Mouse (Mus musculus) stomach, embryonic 15.5 days (tissue): ENCODE results near the gene Cdk8. TPM values are rescaled to one million over a fixed set of nuclear protein-coding genes. Genes with fewer than 3 reads are reported as not detected.

ENCODE experiments used
- ATAC-seq: fragments of 200-750 bp; cut with Nextera tagmentation; 2 replicates; pipeline ENCODE4 v1.8.0; 2017; ENCODE audit warnings: low read depth, moderate number of reproducible peaks, moderate TSS enrichment; ENCODE audit not compliant: insufficient read depth, low FRiP score
- H3K27ac ChIP-seq: fragments of 300-500 bp; sonication (generic); 2 replicates; pipeline ENCODE4 v1.5.1; 2015; ENCODE audit warnings: mild to moderate bottlenecking, inconsistent platforms
- H3K27me3 ChIP-seq: fragments of 300-500 bp; sonication (generic); replicated peaks from 2 replicates; pipeline ENCODE4 v1.6.1; 2015; ENCODE audit warnings: inconsistent platforms
- H3K36me3 ChIP-seq: fragments of 300-500 bp; sonication (generic); 2 replicates; pipeline ENCODE4 v1.6.1; 2015; ENCODE audit warnings: inconsistent platforms
- H3K4me1 ChIP-seq: fragments of 300-500 bp; sonication (generic); 2 replicates; pipeline ENCODE4 v1.6.1; 2015; ENCODE audit warnings: inconsistent platforms
- H3K4me2 ChIP-seq: fragments of 300-500 bp; sonication (generic); 2 replicates; pipeline ENCODE4 v1.6.1; 2015; ENCODE audit warnings: mild to moderate bottlenecking, inconsistent platforms
- H3K4me3 ChIP-seq: fragments of 300-500 bp; sonication (generic); replicated peaks from 2 replicates; pipeline ENCODE4 v1.5.1; 2015; ENCODE audit warnings: inconsistent platforms
- H3K9ac ChIP-seq: fragments of 300-500 bp; sonication (generic); 2 replicates; pipeline ENCODE4 v1.6.1; 2015; ENCODE audit warnings: inconsistent platforms
- H3K9me3 ChIP-seq: fragments of 300-500 bp; sonication (generic); 2 replicates; pipeline ENCODE4 v1.6.1; 2016; ENCODE audit warnings: inconsistent platforms
- WGBS: fragments of 180-500 bp; shearing (Covaris S2); methylation state at CpG from one replicate; pipeline ENCODE4 v1.1.7; 2015; 5-methylcytosine and 5-hydroxymethylcytosine counted together
- polyA plus RNA-seq: library from polyadenylated mRNA; unstranded; fragments of >200 nt; fragmentation: Nextera tagmentation; extraction: Ambion mirVana; gene quantifications from 2 replicates; pipeline ENCODE4 v1.2.1, GENCODE M21; 2015

Cdk8 gene
- polyA plus RNA-seq, 1 experiment from 2014 or later: 20.5 TPM

- Histone ChIP-seq H3K36me3 (peaks cover 53% of the 10 kb centered on the region), H3K4me1 (no peaks in the 10 kb centered on the region), H3K27me3 (no peaks in the 10 kb centered on the region), H3K4me3 (no peak overlapping the region), H3K4me2 (no peak overlapping the region), H3K9ac (no peak overlapping the region), H3K27ac (no peak overlapping the region), H3K9me3 (no peaks in the 10 kb centered on the region)
- no peak for ATAC-seq
- WGBS: 91% methylated on average over 5 of the region's 5 CpGs
Observed at GRCm38 (mm10) chr5:146205537-146205936, 25.5 kb upstream of the Cdk8 start.

GRCm38 (mm10) chr5:146220501-146220878 is 10.5 kb upstream of the Cdk8 start:
- peak; percentile 63 for ATAC-seq
- Histone ChIP-seq H3K9me3 (no peaks in the 10 kb centered on the region), H3K9ac (peak overlapping the region; percentile 7; the same call in 1 of the 2 replicates), H3K27me3 (no peaks in the 10 kb centered on the region), H3K4me2 (peak overlapping the region; percentile 59), H3K4me1 (0 out of 2 replicates have a peak, but pooled peaks cover 4% of the 10 kb centered on the region), H3K36me3 (peaks cover 10% of the 10 kb centered on the region; the same call in 1 of the 2 replicates), H3K27ac (peak overlapping the region; percentile 99), H3K4me3 (peak overlapping the region; percentile 81)
- WGBS: 8% methylated on average over 13 of the region's 13 CpGs

DNA sequence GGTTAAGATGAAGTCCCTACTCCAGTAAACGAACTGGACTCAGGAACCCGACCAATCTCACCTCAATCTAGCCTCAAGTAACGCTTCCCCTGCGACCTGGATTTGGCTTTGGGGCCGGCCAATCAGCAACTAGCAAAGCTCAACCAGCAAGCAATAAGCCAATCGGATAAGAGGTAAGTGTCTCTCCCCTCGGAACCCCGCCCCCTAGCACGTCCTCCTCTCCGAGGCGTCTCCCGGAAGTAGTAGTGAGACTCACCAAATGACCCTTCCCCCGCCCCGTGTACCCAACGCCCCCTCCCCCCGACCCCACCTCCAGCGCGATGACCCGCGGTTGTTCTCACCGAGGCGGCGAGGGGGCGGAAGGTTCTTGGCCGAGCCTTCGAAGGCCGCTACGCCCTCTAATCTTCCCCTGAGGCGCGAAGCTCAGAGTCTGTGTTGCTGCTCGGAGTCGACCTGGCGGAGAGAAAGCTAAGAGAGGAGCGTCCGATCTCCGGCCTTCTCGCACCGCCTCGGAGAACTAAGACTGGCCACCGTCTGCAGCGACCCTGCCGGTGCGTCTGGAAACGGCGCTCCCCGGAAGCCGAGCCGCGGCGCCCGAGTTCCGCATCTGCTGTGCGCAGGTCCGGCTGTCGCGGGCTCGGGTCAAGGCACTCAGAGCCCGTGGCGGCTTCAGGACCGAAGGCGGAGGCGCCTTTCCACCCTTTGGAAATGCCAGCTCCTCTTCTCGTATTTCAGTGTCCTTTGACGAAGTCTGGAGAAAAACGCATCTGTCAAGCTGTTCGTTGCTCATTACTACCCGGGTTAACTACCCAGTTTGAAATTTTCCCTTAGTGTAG is 9.9 kb upstream of the Cdk8 start, which contains the start of gene Rnf6:
TSS of gene Rnf6 (minus strand) at position 677 of the 836 bp plus-strand sequence.
- 0 out of 2 replicates have a peak, but pooled peaks cover 4% of the 10 kb centered on the region for H3K4me1 ChIP-seq
- H3K4me2 ChIP-seq: peak within 1 kb of the TSS; percentile 59
- no peaks in the 10 kb centered on the region for H3K27me3 ChIP-seq
- H3K9ac ChIP-seq: peak within 1 kb of the TSS; percentile 56
- peaks cover 7% of the 10 kb centered on the region; the same call in 1 of the 2 replicates for H3K36me3 ChIP-seq
- peak; percentile 98 for ATAC-seq
- H3K4me3 ChIP-seq: peak within 1 kb of the TSS; percentile 81
- H3K9me3 ChIP-seq: no peaks in the 10 kb centered on the region
- WGBS: under 1% methylated on average over 66 of the region's 67 CpGs
- H3K27ac ChIP-seq: peak within 1 kb of the TSS; percentile 99

DNA sequence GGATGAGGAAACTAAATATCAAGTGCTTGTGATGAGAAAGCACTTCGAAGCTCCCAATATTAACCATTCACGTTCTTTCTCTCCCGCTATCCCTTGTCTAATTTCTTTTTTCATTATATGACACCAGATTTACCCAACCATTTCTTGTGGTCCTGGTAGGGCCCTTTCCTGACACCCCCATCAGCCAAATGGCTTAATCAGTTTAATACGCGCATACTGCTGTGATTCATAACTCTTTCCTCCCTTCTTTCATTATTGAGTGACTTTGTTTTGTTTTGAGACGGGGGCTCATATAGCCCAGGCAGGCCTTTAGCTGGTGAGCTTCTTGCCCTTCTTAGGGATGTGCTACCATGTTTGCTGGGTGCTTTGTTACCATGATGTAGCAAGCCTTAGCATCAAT is 9.3 kb upstream of the Cdk8 start:
- no peak for ATAC-seq
- Histone ChIP-seq H3K4me1 (0 out of 2 replicates have a peak, but pooled peaks cover 4% of the 10 kb centered on the region), H3K4me3 (peak overlapping the region; percentile 81), H3K9me3 (no peaks in the 10 kb centered on the region), H3K4me2 (peak overlapping the region; percentile 59), H3K36me3 (peaks cover 7% of the 10 kb centered on the region; the same call in 1 of the 2 replicates), H3K27ac (peak overlapping the region; percentile 99), H3K9ac (peak overlapping the region; percentile 56; the same call in 1 of the 2 replicates), H3K27me3 (no peaks in the 10 kb centered on the region)
- WGBS: 29% methylated on average over 6 of the region's 6 CpGs

GRCm38 (mm10) chr5:146223786-146224185 is 7.2 kb upstream of the Cdk8 start:
- Histone ChIP-seq H3K4me1 (0 out of 2 replicates have a peak, but pooled peaks cover 4% of the 10 kb centered on the region), H3K9ac (no peak overlapping the region), H3K4me3 (no peak overlapping the region), H3K9me3 (no peaks in the 10 kb centered on the region), H3K4me2 (no peak overlapping the region), H3K36me3 (no peaks in the 10 kb centered on the region), H3K27me3 (no peaks in the 10 kb centered on the region), H3K27ac (no peak overlapping the region)
- no peak for ATAC-seq
- 65% methylated on average over 5 of the region's 5 CpGs for WGBS

- no peak for ATAC-seq
Observed at GRCm38 (mm10) chr5:146227496-146227895, 3.5 kb upstream of the Cdk8 start.

DNA sequence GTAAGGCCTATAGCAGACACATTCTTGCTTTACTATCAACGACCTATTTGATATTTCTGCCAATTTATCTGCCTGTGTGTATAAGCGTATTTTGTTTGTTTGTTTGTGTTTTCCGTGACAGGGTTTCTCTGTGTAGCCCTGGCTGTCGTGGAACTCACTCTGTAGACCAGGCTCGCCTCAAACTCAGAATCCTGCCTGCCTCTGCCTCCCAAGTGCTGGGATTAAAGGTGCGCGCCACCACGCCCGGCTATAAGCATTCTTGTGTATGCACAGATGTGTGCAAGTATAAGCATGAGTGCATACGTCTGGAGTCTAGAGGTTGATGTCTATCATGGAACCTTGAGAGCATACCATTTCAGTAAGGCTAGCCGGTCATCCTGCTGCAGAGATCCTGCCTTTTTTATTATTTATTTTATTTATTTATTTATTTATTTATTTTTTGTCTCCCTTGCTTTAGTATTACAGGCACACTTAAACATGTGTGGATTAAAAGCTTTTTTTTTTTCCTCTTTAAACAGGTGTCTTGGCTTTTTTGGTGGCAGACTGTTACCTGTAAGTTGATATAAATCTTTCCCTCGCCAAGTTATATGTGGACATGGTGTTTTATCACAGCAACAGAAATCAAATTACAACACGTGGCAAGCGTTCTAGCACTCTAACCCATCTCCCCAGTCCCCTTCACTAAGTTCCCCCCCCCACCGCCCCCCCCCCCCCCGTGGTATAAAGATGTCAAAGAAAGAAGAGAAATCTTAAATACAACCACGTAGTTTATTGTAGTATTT is 970 bp upstream of the Cdk8 start:
- Histone ChIP-seq H3K4me2 (peak overlapping the region; percentile 61), H3K36me3 (no peaks in the 10 kb centered on the region), H3K27ac (peak overlapping the region; percentile 100), H3K4me3 (peak overlapping the region; percentile 80), H3K4me1 (no peaks in the 10 kb centered on the region), H3K27me3 (no peaks in the 10 kb centered on the region), H3K9me3 (no peaks in the 10 kb centered on the region), H3K9ac (peak overlapping the region; percentile 76; the same call in 1 of the 2 replicates)
- 55% methylated on average over 17 of the region's 17 CpGs for WGBS
- ATAC-seq: no peak

More at GRCm38 (mm10) chr5:146227496-146227895, 3.5 kb upstream of the Cdk8 start:
- no peaks in the 10 kb centered on the region for H3K36me3 ChIP-seq
- no peaks in the 10 kb centered on the region for H3K4me1 ChIP-seq
- no peak overlapping the region for H3K4me2 ChIP-seq
- WGBS: 85% methylated on average over 8 of the region's 8 CpGs
- no peaks in the 10 kb centered on the region for H3K9me3 ChIP-seq
- no peak overlapping the region for H3K9ac ChIP-seq
- no peaks in the 10 kb centered on the region for H3K27me3 ChIP-seq
- H3K27ac ChIP-seq: no peak overlapping the region
- H3K4me3 ChIP-seq: no peak overlapping the region

- no peak for ATAC-seq
- H3K36me3 ChIP-seq: no peaks in the 10 kb centered on the region
- peak overlapping the region; percentile 80 for H3K4me3 ChIP-seq
- H3K9me3 ChIP-seq: no peaks in the 10 kb centered on the region
- H3K27me3 ChIP-seq: no peaks in the 10 kb centered on the region
- WGBS: 1% methylated on average over 19 of the region's 19 CpGs
- H3K4me1 ChIP-seq: 0 out of 2 replicates have a peak, but pooled peaks cover 4% of the 10 kb centered on the region
- peak overlapping the region; percentile 100 for H3K27ac ChIP-seq
- H3K9ac ChIP-seq: peak overlapping the region; percentile 76
- peak overlapping the region; percentile 76 for H3K4me2 ChIP-seq
Observed at GRCm38 (mm10) chr5:146231655-146231996, 596 bp downstream of the Cdk8 start.

- Histone ChIP-seq H3K36me3 (no peaks in the 10 kb centered on the region), H3K9ac (peak overlapping the region; percentile 76), H3K27me3 (no peaks in the 10 kb centered on the region), H3K9me3 (no peaks in the 10 kb centered on the region), H3K4me1 (0 out of 2 replicates have a peak, but pooled peaks cover 4% of the 10 kb centered on the region), H3K4me2 (peak overlapping the region; percentile 76), H3K27ac (no peak overlapping the region), H3K4me3 (peak overlapping the region; percentile 80)
- 30% methylated on average over 6 of the region's 6 CpGs for WGBS
- ATAC-seq: no peak
Observed at GRCm38 (mm10) chr5:146232056-146232675, 1.1 kb downstream of the Cdk8 start.

DNA sequence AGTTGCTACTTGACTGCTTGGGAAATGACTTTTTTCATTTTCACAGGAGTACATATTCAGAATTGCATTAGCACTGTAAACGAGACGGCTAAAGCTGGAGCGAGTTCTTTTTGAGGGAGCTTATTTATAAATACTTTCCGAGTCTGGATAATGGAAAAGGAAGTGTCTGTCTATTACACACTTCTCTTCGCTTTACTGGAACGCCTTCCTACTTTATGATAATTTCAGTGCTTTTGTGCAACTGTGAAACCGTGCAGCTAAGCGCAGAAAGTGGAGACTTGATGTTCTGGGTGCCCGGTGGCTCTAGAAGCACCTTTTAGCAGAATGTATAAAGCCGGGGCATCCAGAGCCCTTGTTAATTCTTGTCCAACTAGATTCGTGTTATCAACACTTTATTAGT is 1.8 kb downstream of the Cdk8 start:
- no peaks in the 10 kb centered on the region for H3K36me3 ChIP-seq
- no peak for ATAC-seq
- no peaks in the 10 kb centered on the region for H3K9me3 ChIP-seq
- WGBS: 38% methylated on average over 11 of the region's 11 CpGs
- no peak overlapping the region for H3K9ac ChIP-seq
- peak overlapping the region; percentile 76 for H3K4me2 ChIP-seq
- H3K27ac ChIP-seq: no peak overlapping the region
- peak overlapping the region; percentile 80 for H3K4me3 ChIP-seq
- H3K27me3 ChIP-seq: no peaks in the 10 kb centered on the region
- 0 out of 2 replicates have a peak, but pooled peaks cover 4% of the 10 kb centered on the region for H3K4me1 ChIP-seq

DNA sequence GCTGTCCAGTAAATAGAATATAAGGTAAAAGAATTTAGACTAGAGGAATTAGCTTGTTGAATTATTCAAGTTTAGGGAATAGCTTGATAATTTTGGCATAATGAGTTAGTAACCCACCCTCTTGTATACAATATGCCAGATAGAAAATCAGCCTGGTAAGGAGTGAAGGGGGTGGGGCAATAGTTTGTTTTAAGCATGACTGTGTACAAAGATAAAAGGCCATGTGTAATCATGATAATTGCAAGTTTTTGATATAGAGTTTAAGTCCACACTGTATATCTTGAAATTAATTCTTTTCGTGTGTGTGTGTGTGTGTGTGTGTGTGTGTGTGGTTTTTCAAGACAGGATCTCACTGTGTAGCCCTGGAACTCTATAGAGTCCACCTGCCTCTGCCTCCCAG is 3.3 kb downstream of the Cdk8 start:
- Histone ChIP-seq H3K36me3 (no peaks in the 10 kb centered on the region), H3K9me3 (no peaks in the 10 kb centered on the region), H3K27me3 (no peaks in the 10 kb centered on the region), H3K9ac (no peak overlapping the region), H3K4me3 (no peak overlapping the region), H3K4me1 (0 out of 2 replicates have a peak, but pooled peaks cover 4% of the 10 kb centered on the region), H3K27ac (no peak overlapping the region), H3K4me2 (no peak overlapping the region)
- ATAC-seq: no peak
- WGBS: 55% methylated on average over 1 of the region's 1 CpGs
